Mouse (Mus musculus): ENCODE measurements around the gene Fhod1. TPM values are rescaled to one million over a fixed set of nuclear protein-coding genes. Genes with fewer than 3 reads are reported as not detected.

Gene Fhod1
- polyA plus RNA-seq, 1 experiment from 2014 or later: 3.1 TPM

- WGBS (ENCODE audit: insufficient replicate concordance): 84% methylated on average over 12 of the region's 12 CpGs
These were observed 65.9 kb downstream of the Fhod1 start for GRCm38 (mm10) chr8:105281821-105282220.

DNA sequence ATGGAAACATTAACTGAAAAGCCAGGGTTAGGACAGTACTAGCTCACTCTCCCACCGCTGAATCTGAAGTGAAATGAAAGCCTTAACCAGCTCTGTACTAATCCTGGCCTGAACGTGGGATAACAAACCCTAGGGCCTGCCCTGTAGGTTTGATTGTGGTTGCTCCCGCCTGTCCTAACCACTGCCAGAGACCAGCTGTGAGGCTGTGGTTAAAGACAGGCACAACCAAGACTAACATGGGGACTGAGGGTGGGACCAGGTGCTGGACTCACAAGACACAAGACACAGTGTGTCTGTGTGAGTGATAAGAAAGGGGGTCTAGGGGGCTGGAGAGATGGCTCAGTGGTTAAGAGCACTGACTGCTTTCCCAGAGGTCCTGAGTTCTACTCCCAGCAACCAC is 67.2 kb downstream of the Fhod1 start:
- H3K4me2 ChIP-seq: no peak overlapping the region
- no peaks in the 10 kb centered on the region for H3K9me3 ChIP-seq (replicated peaks; ENCODE audit: control insufficient read depth, low read length)
- H3K4me3 ChIP-seq (ENCODE audit: low read depth, low read length): no peak overlapping the region
- 73% methylated on average over 3 of the region's 3 CpGs for WGBS (ENCODE audit: insufficient replicate concordance)
- H3K27me3 ChIP-seq (ENCODE audit: control insufficient read depth, insufficient read depth, low read length): peaks cover 55% of the 10 kb centered on the region
- no peaks in the 10 kb centered on the region; the same call in 1 of the 2 replicates for H3K36me3 ChIP-seq (ENCODE audit: control insufficient read depth, insufficient read depth, low read length)
- H3K27ac ChIP-seq (ENCODE audit: low read depth, low read length): no peak overlapping the region
- no peak overlapping the region for H3K9ac ChIP-seq (ENCODE audit: low read depth, low read length)
- peaks cover 10% of the 10 kb centered on the region for H3K4me1 ChIP-seq (ENCODE audit: control insufficient read depth, insufficient read depth, low read length)
- no peak for ATAC-seq (replicated peaks; ENCODE audit: insufficient number of reproducible peaks, low FRiP score, low TSS enrichment)

More at GRCm38 (mm10) chr8:105281821-105282220, 65.9 kb downstream of the Fhod1 start:
- no peak for ATAC-seq (replicated peaks; ENCODE audit: insufficient number of reproducible peaks, low FRiP score, low TSS enrichment)
- H3K27ac ChIP-seq (ENCODE audit: low read depth, low read length): no peak overlapping the region
- H3K4me3 ChIP-seq (ENCODE audit: low read depth, low read length): no peak overlapping the region
- H3K9ac ChIP-seq (ENCODE audit: low read depth, low read length): no peak overlapping the region
- no peak overlapping the region for H3K4me2 ChIP-seq
- peaks cover 43% of the 10 kb centered on the region for H3K27me3 ChIP-seq (ENCODE audit: control insufficient read depth, insufficient read depth, low read length)
- H3K4me1 ChIP-seq (ENCODE audit: control insufficient read depth, insufficient read depth, low read length): peaks cover 6% of the 10 kb centered on the region
- no peaks in the 10 kb centered on the region for H3K9me3 ChIP-seq (replicated peaks; ENCODE audit: control insufficient read depth, low read length)
- H3K36me3 ChIP-seq (ENCODE audit: control insufficient read depth, insufficient read depth, low read length): no peaks in the 10 kb centered on the region; the same call in 1 of the 2 replicates

MicroRNAs encoded within 50 kb of the gene (microRNA counts, 519-probe panel; counts per million panel counts)
- 3,759 counts per million, percentile 22 among the panel's probes with 10 or more counts for microRNA mmu-miR-328

Small RNA genes within 50 kb of the gene (microRNA-seq; reads per million reads assigned to microRNA genes)
- gene Gm27320 (ENCODE audit: borderline number of aligned reads) (not detected), gene Mir328 (ENCODE audit: borderline number of aligned reads) (289 reads per million, percentile 74 among the genes with 10 or more reads in this experiment)

Other genes starting within 250 kb of the Fhod1 start
- not detected in 2 replicates for gene Ces4a, start 216.2 kb downstream of the Fhod1 start, polyA plus RNA-seq (2014; fragmentation: Nextera tagmentation; extraction: Ambion mirVana)
- gene Cbfb, start 177.3 kb downstream of the Fhod1 start, polyA plus RNA-seq (2014; fragmentation: Nextera tagmentation; extraction: Ambion mirVana): 57.2 and 61.2 TPM in 2 replicates
- 20.9 and 21.6 TPM in 2 replicates for gene D230025D16Rik, start 122.8 kb downstream of the Fhod1 start, polyA plus RNA-seq (2014; fragmentation: Nextera tagmentation; extraction: Ambion mirVana)
- gene B3gnt9, start 92.8 kb downstream of the Fhod1 start, polyA plus RNA-seq (2014; fragmentation: Nextera tagmentation; extraction: Ambion mirVana): 8.6 and 10.0 TPM in 2 replicates
- gene Tradd, start 83.3 kb downstream of the Fhod1 start, polyA plus RNA-seq (2014; fragmentation: Nextera tagmentation; extraction: Ambion mirVana): 14.3 and 17.0 TPM in 2 replicates
- gene Fbxl8, start 83.3 kb downstream of the Fhod1 start, polyA plus RNA-seq (2014; fragmentation: Nextera tagmentation; extraction: Ambion mirVana): 2.3 and 2.8 TPM in 2 replicates
- gene Hsf4, start 78.2 kb downstream of the Fhod1 start, polyA plus RNA-seq (2014; fragmentation: Nextera tagmentation; extraction: Ambion mirVana): not detected in 2 replicates
- gene Nol3, start 71.8 kb downstream of the Fhod1 start, polyA plus RNA-seq (2014; fragmentation: Nextera tagmentation; extraction: Ambion mirVana): 1.8 and 2.0 TPM in 2 replicates
- 4.5 and 6.7 TPM in 2 replicates for gene 4931428F04Rik, start 58.1 kb downstream of the Fhod1 start, polyA plus RNA-seq (2014; fragmentation: Nextera tagmentation; extraction: Ambion mirVana)
- 10.8 and 15.0 TPM in 2 replicates for gene Exoc3l, start 51.9 kb downstream of the Fhod1 start, polyA plus RNA-seq (2014; fragmentation: Nextera tagmentation; extraction: Ambion mirVana)
- 70.7 and 81.9 TPM in 2 replicates for gene E2f4, start 50.3 kb downstream of the Fhod1 start, polyA plus RNA-seq (2014; fragmentation: Nextera tagmentation; extraction: Ambion mirVana)
- 2.9 and 4.2 TPM in 2 replicates for gene Elmo3, start 42.4 kb downstream of the Fhod1 start, polyA plus RNA-seq (2014; fragmentation: Nextera tagmentation; extraction: Ambion mirVana)
- gene Lrrc29, start 21.7 kb downstream of the Fhod1 start, polyA plus RNA-seq (2014; fragmentation: Nextera tagmentation; extraction: Ambion mirVana): 1.3 and 1.7 TPM in 2 replicates
- gene Tmem208, start 21.6 kb downstream of the Fhod1 start, polyA plus RNA-seq (2014; fragmentation: Nextera tagmentation; extraction: Ambion mirVana): 83.5 and 88.7 TPM in 2 replicates
- 1.5 and 2.1 TPM in 2 replicates for gene Slc9a5, start 890 bp upstream of the Fhod1 start, polyA plus RNA-seq (2014; fragmentation: Nextera tagmentation; extraction: Ambion mirVana)
- 0.11 TPM in 1 of 2 replicates, not detected in the other for gene Plekhg4, start 25.3 kb upstream of the Fhod1 start, polyA plus RNA-seq (2014; fragmentation: Nextera tagmentation; extraction: Ambion mirVana)
- gene Kctd19, start 65.5 kb upstream of the Fhod1 start, polyA plus RNA-seq (2014; fragmentation: Nextera tagmentation; extraction: Ambion mirVana): not detected in 2 replicates
- not detected in 2 replicates for gene Lrrc36, start 65.6 kb upstream of the Fhod1 start, polyA plus RNA-seq (2014; fragmentation: Nextera tagmentation; extraction: Ambion mirVana)
- 21.0 and 21.1 TPM in 2 replicates for gene Tppp3, start 123.6 kb upstream of the Fhod1 start, polyA plus RNA-seq (2014; fragmentation: Nextera tagmentation; extraction: Ambion mirVana)
- gene Zdhhc1, start 148.9 kb upstream of the Fhod1 start, polyA plus RNA-seq (2014; fragmentation: Nextera tagmentation; extraction: Ambion mirVana): 15.0 and 17.1 TPM in 2 replicates
- 6.4 and 8.2 TPM in 2 replicates for gene Hsd11b2, start 170.8 kb upstream of the Fhod1 start, polyA plus RNA-seq (2014; fragmentation: Nextera tagmentation; extraction: Ambion mirVana)
- 80.7 and 86.3 TPM in 2 replicates for gene Atp6v0d1, start 218.1 kb upstream of the Fhod1 start, polyA plus RNA-seq (2014; fragmentation: Nextera tagmentation; extraction: Ambion mirVana)

All from heart, embryonic 11.5 days (tissue).